Mouse (Mus musculus) midbrain, embryonic 14.5 days (tissue): ENCODE data around the gene Arhgef16. TPM values are rescaled to one million over a fixed set of nuclear protein-coding genes. Genes with fewer than 3 reads are reported as not detected.

ENCODE experiments used
- ATAC-seq: fragments of 200-750 bp; cut with Nextera tagmentation; 2 replicates; pipeline ENCODE4 v1.8.0; 2017; ENCODE audit warnings: moderate number of reproducible peaks, moderate library complexity; ENCODE audit not compliant: low FRiP score, low TSS enrichment
- DNase-seq: peaks from one replicate; pipeline ENCODE4 v3.0.0-alpha.2; 2015
- H3K27ac ChIP-seq: fragments of 300-500 bp; sonication (generic); replicated peaks from 2 replicates; pipeline ENCODE4 v1.5.1; 2014; ENCODE audit warnings: mild to moderate bottlenecking, low read depth, low read length, moderate library complexity
- H3K27me3 ChIP-seq: fragments of 300-500 bp; sonication (generic); 2 replicates; pipeline ENCODE4 v1.6.1; 2014; ENCODE audit warnings: low read length, control low read depth, mixed read lengths; ENCODE audit not compliant: control insufficient read depth, insufficient read depth
- H3K36me3 ChIP-seq: fragments of 300-500 bp; sonication (generic); 2 replicates; pipeline ENCODE4 v1.6.1; 2014; ENCODE audit warnings: low read length, control low read depth; ENCODE audit not compliant: control insufficient read depth, insufficient read depth
- H3K4me1 ChIP-seq: fragments of 300-500 bp; sonication (generic); 2 replicates; pipeline ENCODE4 v1.6.1; 2014; ENCODE audit warnings: mild to moderate bottlenecking, antibody characterized with exemption, low read length, control low read depth; ENCODE audit not compliant: control insufficient read depth, insufficient read depth
- H3K4me2 ChIP-seq: fragments of 300-500 bp; sonication (generic); 2 replicates; pipeline ENCODE4 v1.6.1; 2014; ENCODE audit warnings: mild to moderate bottlenecking, low read length, moderate library complexity
- H3K4me3 ChIP-seq: fragments of 300-500 bp; sonication (generic); replicated peaks from 2 replicates; pipeline ENCODE4 v1.5.1; 2014; ENCODE audit warnings: low read depth, low read length
- H3K9ac ChIP-seq: fragments of 300-500 bp; sonication (generic); replicated peaks from 2 replicates; pipeline ENCODE4 v1.6.1; 2014; ENCODE audit warnings: mild to moderate bottlenecking, low read length, moderate library complexity
- H3K9me3 ChIP-seq: fragments of 300-500 bp; sonication (generic); 2 replicates; pipeline ENCODE4 v1.6.1; 2016; ENCODE audit warnings: low read length, control low read depth, mixed read lengths; ENCODE audit not compliant: control insufficient read depth
- WGBS: fragments of 180-500 bp; shearing (Covaris S2); extraction: QIAGEN DNeasy Blood & Tissue Kit; methylation state at CpG from one replicate; pipeline ENCODE4 v1.1.7; 2014; 5-methylcytosine and 5-hydroxymethylcytosine counted together
- polyA plus RNA-seq: library from polyadenylated mRNA; unstranded; fragments of >200 nt; fragmentation: Nextera tagmentation; extraction: Ambion mirVana; gene quantifications from 2 replicates; pipeline ENCODE4 v1.2.1, GENCODE M21; 2014

The Arhgef16 gene
- polyA plus RNA-seq, 1 experiment from 2014 or later: 0.74 TPM

- no peak for DNase-seq
- H3K9ac ChIP-seq: no peak overlapping the region
- WGBS: 81% methylated on average over 6 of the region's 6 CpGs
Observed at GRCm38 (mm10) chr4:154267511-154267910, 34.0 kb downstream of the Arhgef16 start.

GRCm38 (mm10) chr4:154262071-154262470, 39.4 kb downstream of the Arhgef16 start:
- Histone ChIP-seq H3K4me3 (no peak overlapping the region), H3K27ac (no peak overlapping the region), H3K4me2 (no peak overlapping the region), H3K36me3 (no peaks in the 10 kb centered on the region), H3K4me1 (no peaks in the 10 kb centered on the region), H3K9ac (no peak overlapping the region), H3K9me3 (no peaks in the 10 kb centered on the region), H3K27me3 (no peaks in the 10 kb centered on the region)
- ATAC-seq: no peak
- no peak for DNase-seq
- WGBS: 64% methylated on average over 4 of the region's 4 CpGs

More at GRCm38 (mm10) chr4:154267511-154267910, 34.0 kb downstream of the Arhgef16 start:
- Histone ChIP-seq H3K4me3 (no peak overlapping the region), H3K27me3 (no peaks in the 10 kb centered on the region), H3K4me2 (no peak overlapping the region), H3K9me3 (no peaks in the 10 kb centered on the region), H3K4me1 (no peaks in the 10 kb centered on the region), H3K36me3 (no peaks in the 10 kb centered on the region), H3K27ac (no peak overlapping the region)
- no peak for ATAC-seq

- 93% methylated on average over 5 of the region's 5 CpGs for WGBS
- ATAC-seq: no peak
- Histone ChIP-seq H3K9me3 (no peaks in the 10 kb centered on the region), H3K36me3 (no peaks in the 10 kb centered on the region), H3K4me3 (no peak overlapping the region), H3K9ac (no peak overlapping the region), H3K4me2 (no peak overlapping the region), H3K4me1 (no peaks in the 10 kb centered on the region), H3K27ac (no peak overlapping the region), H3K27me3 (no peaks in the 10 kb centered on the region)
- no peak for DNase-seq
Observed at GRCm38 (mm10) chr4:154260755-154261154, 40.7 kb downstream of the Arhgef16 start.

- H3K4me2 ChIP-seq: no peak overlapping the region
- ATAC-seq: no peak
- no peaks in the 10 kb centered on the region for H3K4me1 ChIP-seq
- H3K27me3 ChIP-seq: no peaks in the 10 kb centered on the region
- H3K9ac ChIP-seq: no peak overlapping the region
- WGBS: 94% methylated on average over 20 of the region's 20 CpGs
- H3K27ac ChIP-seq: no peak overlapping the region
- no peak for DNase-seq
- H3K36me3 ChIP-seq: no peaks in the 10 kb centered on the region
- H3K4me3 ChIP-seq: no peak overlapping the region
- no peaks in the 10 kb centered on the region for H3K9me3 ChIP-seq
Observed at GRCm38 (mm10) chr4:154252537-154253255, 48.8 kb downstream of the Arhgef16 start.

GRCm38 (mm10) chr4:154249316-154249715, 52.2 kb downstream of the Arhgef16 start:
- no peaks in the 10 kb centered on the region for H3K9me3 ChIP-seq
- no peaks in the 10 kb centered on the region for H3K27me3 ChIP-seq
- no peak overlapping the region for H3K9ac ChIP-seq
- 59% methylated on average over 8 of the region's 8 CpGs for WGBS
- DNase-seq (peak; percentile 20), ATAC-seq (no peak)
- no peaks in the 10 kb centered on the region for H3K4me1 ChIP-seq
- H3K4me3 ChIP-seq: no peak overlapping the region
- peak overlapping the region; percentile 9; the same call in 1 of the 2 replicates for H3K4me2 ChIP-seq
- H3K36me3 ChIP-seq: no peaks in the 10 kb centered on the region
- no peak overlapping the region for H3K27ac ChIP-seq

- H3K4me2 ChIP-seq: no peak overlapping the region
- no peaks in the 10 kb centered on the region for H3K9me3 ChIP-seq
- no peaks in the 10 kb centered on the region for H3K4me1 ChIP-seq
- H3K27me3 ChIP-seq: no peaks in the 10 kb centered on the region
- H3K4me3 ChIP-seq: no peak overlapping the region
- no peak overlapping the region for H3K27ac ChIP-seq
- no peak overlapping the region for H3K9ac ChIP-seq
- no peak for DNase-seq
- no peak for ATAC-seq
- WGBS: 73% methylated on average over 21 of the region's 21 CpGs
- H3K36me3 ChIP-seq: no peaks in the 10 kb centered on the region
Observed at GRCm38 (mm10) chr4:154248092-154248805, 53.2 kb downstream of the Arhgef16 start.

- WGBS: 46% methylated on average over 22 of the region's 22 CpGs
- no peak for ATAC-seq
- H3K9me3 ChIP-seq: no peaks in the 10 kb centered on the region
Observed at GRCm38 (mm10) chr4:154247207-154248091, 54.0 kb downstream of the Arhgef16 start.

GRCm38 (mm10) chr4:154246115-154247040, 55.1 kb downstream of the Arhgef16 start:
- Histone ChIP-seq H3K9ac (no peak overlapping the region), H3K4me3 (no peak overlapping the region), H3K36me3 (no peaks in the 10 kb centered on the region), H3K4me1 (no peaks in the 10 kb centered on the region), H3K4me2 (peak overlapping the region; percentile 25; the same call in 1 of the 2 replicates), H3K27ac (no peak overlapping the region), H3K9me3 (no peaks in the 10 kb centered on the region), H3K27me3 (no peaks in the 10 kb centered on the region)
- ATAC-seq (no peak), DNase-seq (peak; percentile 75)
- WGBS: 7% methylated on average over 19 of the region's 19 CpGs

More at GRCm38 (mm10) chr4:154247207-154248091, 54.0 kb downstream of the Arhgef16 start:
- no peak overlapping the region for H3K4me2 ChIP-seq
- no peaks in the 10 kb centered on the region for H3K27me3 ChIP-seq
- no peak for DNase-seq
- H3K9ac ChIP-seq: no peak overlapping the region
- H3K36me3 ChIP-seq: no peaks in the 10 kb centered on the region
- no peaks in the 10 kb centered on the region for H3K4me1 ChIP-seq
- no peak overlapping the region for H3K4me3 ChIP-seq
- H3K27ac ChIP-seq: no peak overlapping the region
